Mouse (Mus musculus) neural tube, embryonic 10.5 days (tissue): Measurements from ENCODE around the gene H2-Q6.
"Not testable (repeated sequence)": the region's sequence is repeated elsewhere in the genome, so short reads cannot be mapped to it uniquely, and the experiment has no call there.

Source experiments
- DNase-seq: peaks from one replicate; pipeline ENCODE4 v3.0.0-alpha.2; 2017; ENCODE audit warnings: low spot score; ENCODE audit errors: extremely low spot score

The H2-Q6 gene

DNA sequence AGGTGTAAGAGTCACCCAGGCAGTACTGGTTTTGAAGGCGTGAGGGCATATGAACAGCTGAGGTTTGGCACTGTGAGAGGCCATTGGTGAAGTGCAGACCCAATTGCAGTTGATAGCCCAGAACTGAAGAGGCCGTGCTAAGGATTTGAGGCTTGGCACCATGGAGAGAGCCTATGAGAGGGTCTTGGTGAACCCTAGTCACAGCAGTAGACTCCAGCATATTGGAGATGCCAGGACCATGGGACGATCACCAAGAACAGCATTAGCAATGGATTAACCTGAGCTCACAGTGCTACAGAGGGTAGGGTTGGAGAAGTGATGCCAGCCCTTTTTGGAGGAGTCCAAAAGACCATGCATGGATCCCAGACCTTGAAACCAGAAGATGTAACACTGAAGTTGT is 7.5 kb downstream of the H2-Q6 start:
- not testable (repeated sequence) for DNase-seq

DNA sequence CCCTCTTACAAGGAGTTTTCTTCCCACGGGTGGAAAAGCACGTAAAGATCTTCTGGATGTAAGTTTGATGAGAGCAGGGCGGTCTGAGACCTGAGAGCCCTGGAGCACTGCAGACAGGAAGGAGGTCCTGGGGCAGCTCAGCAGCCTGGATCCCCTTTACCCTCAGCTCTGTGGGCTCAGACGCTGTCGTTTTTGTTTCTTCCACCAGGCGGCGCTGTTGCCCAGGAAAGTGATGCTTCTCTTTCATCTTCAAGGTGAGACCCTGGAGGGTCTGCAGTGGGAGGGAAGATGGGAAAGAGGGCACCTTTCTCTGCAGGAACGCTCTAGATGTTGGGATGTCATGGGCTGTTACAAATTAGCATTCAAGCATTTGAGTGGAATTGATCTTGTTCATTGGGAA is 10.2 kb downstream of the H2-Q6 start:
- peak; percentile 79 for DNase-seq

DNA sequence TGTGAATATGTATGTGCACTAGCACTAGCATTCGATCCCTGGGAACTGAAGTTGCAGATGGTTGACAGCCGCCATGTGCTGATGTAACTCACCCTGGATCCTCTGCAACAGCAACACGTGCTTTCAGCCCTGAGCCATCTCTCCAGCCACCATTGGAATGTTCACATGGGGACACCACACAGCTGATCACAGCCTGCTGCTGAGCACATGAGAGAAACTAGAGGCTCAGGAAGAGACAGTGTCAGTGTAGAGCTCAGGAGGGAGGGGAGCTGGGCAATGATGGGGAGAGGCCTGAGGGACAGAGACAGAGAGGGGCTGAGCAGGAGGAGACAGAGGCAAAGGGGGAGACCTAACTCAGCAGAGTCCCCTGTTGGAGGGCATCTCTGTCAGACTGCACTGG is 10.9 kb downstream of the H2-Q6 start:
- not testable (repeated sequence) for DNase-seq

DNA sequence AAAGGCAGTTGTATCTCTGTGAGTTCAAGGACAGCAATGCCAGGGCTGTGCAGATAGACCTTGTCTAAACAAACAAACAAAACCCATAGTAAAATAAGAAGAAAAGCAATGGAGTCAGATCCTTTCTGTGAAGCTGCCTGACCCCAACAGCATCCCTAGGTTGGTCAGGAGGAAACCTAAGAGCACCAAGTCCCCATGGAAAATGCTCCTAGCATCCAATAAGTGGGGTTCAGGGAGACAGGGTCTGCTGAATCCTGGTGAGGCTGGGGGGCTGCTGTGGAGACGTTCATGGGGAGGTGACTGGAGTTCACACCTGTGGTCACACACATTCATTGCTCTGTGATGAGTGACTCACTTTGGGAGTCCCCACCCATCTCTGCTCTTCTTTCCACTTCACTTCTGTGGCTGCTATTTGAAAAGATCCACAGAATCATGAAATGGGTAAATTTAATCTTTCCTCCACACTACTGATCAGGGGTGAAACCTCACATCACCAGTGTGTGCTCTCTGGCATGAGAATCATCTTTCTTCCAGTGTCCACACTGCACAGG is 12.8 kb downstream of the H2-Q6 start:
- DNase-seq = not testable (repeated sequence)

DNA sequence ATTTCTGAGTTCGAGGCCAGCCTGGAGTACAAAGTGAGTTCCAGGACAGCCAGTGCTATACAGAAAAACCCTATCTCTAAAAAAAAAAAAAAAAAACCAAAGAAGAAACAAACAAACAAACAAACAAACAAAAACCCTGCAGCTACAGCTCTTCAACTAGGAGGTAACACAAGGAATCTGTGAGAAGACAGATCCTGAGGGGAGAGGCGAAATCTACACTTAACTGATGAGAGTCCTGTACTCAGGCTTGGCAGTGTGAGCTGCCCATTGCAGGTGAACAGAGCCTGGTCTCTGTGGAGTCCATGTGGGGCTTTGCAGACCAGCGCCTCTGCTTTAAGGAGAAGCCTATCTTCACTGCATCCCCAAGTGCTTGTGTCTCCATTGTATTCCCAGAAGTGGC is 13.7 kb downstream of the H2-Q6 start:
- not testable (repeated sequence) for DNase-seq

DNA sequence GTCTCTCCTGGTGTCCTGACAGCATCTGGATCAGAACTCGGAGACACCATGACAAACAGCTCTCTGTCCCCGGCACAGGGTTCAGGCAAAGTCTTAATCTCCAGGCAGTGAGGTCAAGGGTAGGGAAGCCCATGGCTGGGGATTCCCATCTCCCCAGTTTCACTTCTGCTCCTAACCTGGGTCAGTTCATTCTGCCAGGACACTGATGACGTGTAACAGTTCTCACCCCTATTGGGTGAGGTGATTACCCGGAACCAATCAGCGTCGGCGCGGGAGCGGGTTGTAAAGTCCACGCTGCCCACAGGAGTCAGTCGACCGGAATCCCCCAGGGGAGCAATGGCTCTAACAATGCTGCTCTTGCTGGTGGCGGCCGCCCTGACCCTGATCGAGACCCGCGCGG is 14.2 kb downstream of the H2-Q6 start, which contains the start of gene H2-Q7:
H2-Q7 (plus strand) TSS at position 271 of the 400 bp plus-strand sequence.
- peak; percentile 71 for DNase-seq

DNA sequence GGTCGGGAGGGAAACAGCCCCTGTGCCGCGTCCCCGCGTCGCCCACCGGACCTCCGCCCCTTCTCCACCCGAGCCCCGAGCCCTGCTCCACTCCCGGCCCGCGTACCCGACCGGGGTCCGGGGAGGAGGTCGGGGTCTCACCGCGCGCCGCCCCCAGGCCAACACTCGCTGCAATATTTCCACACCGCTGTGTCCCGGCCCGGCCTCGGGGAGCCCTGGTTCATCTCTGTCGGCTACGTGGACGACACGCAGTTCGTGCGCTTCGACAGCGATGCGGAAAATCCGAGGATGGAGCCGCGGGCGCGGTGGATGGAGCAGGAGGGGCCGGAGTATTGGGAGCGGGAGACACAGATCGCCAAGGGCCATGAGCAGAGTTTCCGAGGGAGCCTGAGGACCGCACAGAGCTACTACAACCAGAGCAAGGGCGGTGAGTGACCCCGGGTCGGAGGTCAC is 14.7 kb downstream of the H2-Q6 start:
- peak; percentile 70 for DNase-seq

DNA sequence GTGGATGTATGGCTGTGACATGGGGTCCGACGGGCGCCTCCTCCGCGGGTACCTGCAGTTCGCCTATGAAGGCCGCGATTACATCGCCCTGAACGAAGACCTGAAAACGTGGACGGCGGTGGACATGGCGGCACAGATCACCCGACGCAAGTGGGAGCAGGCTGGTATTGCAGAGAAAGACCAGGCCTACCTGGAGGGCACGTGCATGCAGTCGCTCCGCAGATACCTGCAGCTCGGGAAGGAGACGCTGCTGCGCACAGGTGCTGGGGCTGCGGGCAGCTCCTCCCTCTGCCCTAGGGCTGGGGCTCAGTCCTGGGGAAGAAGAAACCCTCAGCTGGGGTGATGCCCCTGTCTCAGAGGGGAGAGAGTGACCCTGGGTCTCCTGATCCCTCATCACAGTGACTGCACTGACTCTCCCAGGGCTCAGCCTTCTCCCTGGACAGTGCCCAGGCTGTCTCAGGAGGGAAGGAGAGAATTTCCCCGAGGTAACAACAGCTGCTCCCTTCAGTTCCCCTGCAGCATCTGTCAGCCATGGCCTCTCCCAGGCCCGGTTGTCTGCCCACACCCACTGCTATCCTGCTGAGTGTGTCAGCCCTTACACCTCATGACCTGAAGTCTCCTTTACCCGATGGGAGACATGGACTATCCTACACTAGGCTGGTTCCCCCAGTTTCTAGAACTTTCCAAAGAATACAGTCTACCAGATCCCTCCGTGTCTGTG is 15.4 kb downstream of the H2-Q6 start:
- peak; percentile 21 for DNase-seq

DNA sequence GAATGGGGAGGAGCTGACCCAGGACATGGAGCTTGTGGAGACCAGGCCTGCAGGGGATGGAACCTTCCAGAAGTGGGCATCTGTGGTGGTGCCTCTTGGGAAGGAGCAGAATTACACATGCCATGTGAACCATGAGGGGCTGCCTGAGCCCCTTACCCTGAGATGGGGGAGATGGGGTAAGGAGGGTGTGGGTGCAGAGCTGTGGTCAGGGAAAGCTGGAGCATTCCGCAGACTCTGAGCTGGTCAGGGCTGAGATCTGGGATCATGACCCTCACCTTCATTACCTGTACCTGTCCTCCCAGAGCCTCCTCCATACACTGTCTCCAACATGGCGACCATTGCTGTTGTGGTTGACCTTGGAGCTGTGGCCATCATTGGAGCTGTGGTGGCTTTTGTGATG is 17.7 kb downstream of the H2-Q6 start:
- not testable (repeated sequence) for DNase-seq

DNA sequence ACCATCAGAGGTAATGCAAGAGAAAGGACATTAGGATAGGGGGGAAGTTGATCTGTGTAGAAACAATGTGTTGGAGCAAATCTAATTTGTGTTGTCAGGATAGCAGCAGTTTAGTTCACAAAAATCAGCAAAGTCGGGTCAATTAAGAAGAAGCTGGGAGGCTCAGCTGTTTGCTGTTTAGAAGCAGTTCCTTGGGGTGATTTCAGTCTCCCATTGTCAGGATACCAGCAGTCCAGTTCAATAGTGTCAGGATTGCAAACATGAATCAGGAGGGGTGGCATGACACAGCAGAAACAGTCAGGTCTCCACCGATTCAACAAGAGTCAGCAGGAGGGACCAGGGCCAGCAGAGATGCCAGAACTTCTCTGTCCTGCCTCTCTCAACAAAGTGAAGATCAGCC is 19.9 kb downstream of the H2-Q6 start:
- DNase-seq = not testable (repeated sequence)

DNA sequence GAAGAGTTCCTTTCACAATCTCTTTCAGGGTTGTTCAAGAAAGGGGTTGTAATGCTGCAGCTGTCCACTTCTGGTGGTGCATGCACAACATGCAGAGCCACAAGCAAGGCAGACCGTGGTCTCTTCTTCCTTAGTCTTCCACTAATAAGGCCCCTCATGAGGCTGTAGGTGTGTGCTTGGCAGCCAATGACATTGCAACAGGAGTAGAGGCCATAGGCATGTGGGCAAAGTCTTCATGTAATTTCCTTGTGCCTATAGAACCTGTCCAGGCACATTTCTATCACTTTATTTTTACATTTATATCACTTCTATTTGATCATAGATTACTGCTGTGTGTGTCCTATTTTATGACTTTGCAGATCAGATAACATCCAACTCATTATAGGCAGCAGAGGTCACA is 33.6 kb downstream of the H2-Q6 start:
- DNase-seq = not testable (repeated sequence)

DNA sequence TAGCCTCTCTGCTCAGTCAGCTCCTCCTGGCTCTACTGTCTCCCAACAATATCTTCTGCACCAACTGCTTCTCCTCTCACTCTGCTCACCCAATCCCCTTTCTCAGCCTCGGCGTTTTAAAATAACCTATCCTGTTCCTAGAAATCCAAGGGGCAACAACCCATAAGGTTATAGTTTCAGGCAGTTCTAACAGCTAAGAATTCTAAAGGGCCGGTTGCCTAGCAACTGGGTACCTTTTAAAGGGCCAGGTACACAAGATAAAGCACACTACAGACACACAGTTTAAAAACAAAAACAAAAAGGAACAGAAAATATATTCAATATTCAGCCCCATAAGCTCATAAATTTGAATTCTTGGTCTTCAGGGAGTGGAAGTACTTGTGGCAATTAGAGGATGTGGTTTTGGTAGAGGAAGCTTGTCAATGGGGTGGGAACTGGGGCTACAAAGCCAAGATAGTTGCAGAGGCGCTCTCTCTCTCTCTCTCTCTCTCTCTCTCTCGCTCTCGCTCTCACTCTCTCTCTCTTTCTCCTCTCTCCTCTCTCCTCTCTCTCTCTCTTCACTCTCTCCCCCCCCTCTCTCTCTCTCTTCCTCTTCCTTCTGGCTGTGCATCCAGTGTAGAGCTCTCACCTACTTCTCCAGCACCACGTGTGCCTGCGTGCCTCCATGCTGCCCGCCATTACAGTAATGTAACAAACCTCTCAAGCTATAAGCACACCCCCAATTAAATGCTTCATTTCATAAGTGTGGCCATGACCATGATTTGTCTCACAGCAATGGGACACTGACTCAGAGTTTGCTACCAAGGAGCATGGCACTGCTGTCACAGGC is 36.1 kb downstream of the H2-Q6 start:
- not testable (repeated sequence) for DNase-seq

DNA sequence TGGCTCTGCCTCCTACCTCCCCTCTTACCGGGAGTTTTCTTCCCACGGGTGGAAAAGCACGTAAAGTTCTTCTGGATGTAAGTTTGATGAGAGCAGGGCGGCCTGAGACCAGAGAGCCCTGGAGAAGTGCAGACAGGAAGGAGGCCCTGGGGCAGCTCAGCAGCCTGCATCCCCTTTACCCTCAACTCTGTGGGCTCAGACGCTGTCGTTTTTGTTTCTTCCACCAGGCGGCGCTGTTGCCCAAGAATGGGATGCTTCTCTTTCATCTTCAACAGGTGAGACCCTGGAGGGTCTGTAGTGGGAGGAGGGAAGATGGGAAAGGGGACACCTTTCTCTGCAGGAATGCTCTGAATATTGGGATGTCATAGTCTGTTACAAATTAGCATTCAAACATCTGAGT is 41.0 kb downstream of the H2-Q6 start:
- peak; percentile 71 for DNase-seq

DNA sequence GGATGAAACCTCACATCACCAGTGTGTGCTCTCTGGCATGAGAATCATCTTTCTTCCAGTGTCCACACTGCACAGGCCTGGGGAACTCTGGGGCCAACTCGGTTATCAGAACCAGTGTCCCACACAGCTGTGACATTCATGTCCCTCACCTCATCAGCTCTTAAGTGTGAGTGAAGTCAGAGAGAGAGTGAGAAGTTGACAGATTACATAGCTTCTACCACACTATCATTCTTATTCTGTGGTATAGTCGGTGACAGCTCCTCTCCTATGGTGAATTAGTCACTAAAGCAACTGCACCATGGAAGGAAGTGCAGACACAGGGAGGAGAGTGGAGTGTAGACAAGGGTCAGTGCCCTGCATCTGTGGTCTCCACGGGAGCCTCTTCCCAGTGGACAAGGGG is 44.3 kb downstream of the H2-Q6 start:
- not testable (repeated sequence) for DNase-seq

DNA sequence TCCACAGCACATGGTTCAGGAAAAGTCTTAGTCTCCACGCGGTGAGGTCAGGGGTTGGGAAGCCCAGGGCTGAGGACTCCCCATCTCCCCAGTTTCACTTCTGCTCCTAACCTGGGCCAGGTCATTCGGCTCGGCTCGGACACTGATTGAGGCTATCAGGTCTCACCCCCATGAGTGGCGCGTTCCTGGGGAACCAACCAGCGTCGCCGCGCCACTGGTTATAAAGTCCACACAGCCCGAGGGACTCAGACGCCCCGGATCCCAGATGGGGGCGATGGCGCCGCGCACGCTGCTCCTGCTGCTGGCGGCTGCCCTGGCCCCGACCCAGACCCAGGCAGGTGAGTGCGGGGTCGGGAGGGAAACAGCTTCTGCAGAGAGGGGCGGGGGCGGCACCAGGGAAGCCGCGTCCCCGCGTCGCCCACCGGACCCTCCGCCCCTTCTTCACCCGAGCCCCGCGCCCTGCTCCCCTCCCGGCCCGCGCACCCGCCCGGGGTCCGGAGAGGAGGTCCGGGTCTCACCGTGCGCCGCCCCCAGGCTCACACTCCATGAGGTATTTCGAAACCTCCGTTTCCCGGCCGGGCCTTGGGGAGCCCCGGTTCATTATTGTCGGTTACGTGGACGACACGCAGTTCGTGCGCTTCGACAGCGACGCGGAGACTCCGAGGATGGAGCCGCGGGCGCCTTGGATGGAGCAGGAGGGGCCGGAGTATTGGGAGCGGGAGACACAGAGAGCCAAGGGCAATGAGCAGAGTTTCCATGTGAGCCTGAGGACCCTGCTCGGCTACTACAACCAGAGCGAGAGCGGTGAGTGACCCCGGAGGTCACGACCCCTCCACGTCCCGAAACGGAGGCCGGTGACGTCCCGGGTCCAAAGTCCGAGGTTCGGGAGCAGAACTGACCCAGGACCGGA is 45.4 kb downstream of the H2-Q6 start, which contains the start of gene H2-Q10:
H2-Q10 (plus strand) TSS at position 248 of the 910 bp plus-strand sequence.
- peak; percentile 48 for DNase-seq
